Mouse (Mus musculus): ENCODE data around the gene Gm20605.

Gene Gm20605

DNA sequence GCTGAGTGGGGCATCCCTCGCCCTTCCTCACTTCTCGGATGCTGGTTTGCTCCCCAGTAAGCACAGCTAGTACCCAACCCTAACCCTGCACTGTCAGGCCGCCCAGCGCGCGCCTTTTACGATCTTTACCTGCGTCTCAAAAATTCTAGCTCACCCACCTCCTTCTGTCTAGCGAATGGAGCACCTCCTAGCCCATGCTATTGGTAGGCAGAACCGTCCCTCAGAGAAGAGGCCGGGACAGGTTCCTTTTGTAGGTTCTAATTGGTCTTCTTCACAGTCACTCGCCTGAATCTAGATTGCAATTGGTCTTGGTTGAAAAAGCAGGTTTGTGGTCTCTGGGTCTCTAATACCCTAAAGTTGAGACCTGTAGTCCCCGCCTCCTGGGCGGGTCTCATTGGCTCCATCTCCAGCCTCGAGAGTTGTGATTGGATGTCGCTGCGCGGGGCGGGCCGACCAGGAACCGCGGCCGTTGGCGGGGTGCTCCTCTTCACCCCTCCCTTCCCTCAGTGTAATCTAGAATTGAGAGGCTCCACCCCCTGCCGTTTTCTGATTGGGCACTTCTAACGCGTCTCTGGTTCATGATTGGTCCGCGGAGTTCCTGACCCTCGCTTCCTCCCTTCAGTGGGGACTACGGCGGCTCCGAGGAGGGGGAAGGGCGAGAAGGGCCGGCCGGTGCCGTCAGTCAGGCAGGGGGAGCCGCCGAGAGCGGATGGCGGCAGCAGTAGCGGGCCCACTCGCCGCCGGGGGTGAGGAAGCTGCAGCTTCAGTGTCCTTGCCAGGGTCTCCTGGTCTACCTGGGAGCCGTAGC lies at the start of gene Gm20605, which contains the start of the genes Fbxo24 and Lrch4:
Gm20605 (plus strand) TSS at position 678 of the 808 bp plus-strand sequence.
Fbxo24 (minus strand) TSS at position 505 of the 808 bp plus-strand sequence.
Lrch4 (plus strand) TSS at position 624 of the 808 bp plus-strand sequence.
- DNase-seq = peak; percentile 99 to 100

DNA sequence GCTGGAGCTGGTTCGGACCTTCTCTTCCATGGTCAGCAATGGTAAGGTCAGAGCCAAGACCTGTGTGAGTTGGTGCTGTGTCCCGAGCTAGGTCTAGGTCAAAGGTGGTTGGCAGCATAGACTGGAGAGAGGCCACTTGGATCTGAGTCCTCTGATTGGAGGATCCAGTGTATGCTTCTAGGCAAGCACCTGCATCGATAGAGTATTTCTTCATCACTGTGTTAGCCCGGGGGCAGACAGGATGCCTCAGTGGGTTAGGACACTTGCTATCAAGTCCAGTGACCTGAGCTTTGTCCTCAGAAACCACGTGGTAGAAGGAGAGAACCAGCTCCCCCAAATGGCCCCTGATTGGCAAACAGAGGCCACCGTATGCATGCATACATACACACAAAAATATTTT lies 48.7 kb upstream of the Gm20605 start:
- DNase-seq = no peak

DNA sequence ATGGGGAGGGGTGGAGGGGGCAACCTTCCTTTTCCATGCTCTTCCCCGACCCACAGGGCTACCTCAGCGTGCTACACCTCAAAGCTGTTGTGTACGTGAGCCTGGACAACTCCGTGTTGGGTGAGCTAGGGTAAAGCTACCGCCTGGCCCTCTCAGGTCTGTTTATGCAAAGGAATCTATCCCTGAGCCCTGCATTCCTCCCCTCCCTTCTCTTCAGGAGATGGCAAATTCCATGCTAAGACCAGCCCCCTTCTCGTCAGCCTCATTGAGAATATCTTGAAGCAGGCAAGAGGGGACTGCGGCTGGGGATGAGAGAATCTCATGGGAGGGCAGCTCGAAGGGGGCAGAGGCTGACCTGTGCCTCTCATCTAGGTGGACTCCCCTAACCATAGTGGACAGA lies 46.3 kb upstream of the Gm20605 start:
- peak in 1 of 2 experiments; percentile 16 for DNase-seq

DNA sequence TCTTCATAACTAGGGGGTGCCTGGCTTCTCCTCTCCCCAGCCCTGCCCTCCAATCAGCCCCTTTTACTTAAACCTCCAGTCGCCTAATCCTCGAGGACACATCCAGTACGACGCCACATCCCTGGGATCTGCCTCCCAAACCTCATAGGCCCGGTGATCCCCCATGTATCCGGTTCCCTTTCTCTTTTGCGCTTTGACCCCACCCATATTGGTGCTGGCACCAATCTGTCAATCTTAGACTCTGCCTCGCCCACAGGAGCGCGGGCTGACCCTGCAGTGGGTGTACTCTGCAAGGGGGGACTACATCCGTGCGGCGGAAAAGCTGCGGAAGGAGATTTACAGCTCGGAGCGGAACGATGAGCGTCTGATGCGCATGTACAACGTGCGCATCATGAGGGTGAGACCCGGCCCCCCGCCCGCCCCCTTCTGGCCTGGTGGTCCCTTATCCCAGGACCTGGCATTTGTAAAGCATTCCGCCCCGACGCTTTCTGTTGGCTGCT lies 45.3 kb upstream of the Gm20605 start:
- DNase-seq = peak; percentile 46 to 72

DNA sequence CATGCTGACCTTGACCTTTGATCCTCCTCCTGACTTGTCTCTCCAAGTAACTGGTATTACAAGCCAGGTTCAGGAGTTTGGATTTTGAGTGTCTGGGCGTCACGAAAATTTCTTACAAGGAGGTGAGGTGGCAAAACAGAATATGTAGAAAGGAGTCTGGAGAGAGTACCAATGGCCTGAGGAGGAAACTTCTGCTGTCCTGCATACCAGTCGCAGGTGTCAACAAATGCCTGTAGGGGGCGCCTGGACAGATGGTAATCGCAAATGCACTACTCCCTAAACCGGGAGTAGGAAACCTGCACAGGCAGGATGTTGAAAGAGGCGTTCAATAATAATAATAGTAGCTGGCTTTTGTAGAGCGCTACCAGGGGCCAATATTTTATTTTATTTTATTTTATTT lies 44.0 kb upstream of the Gm20605 start:
- DNase-seq = peak; percentile 70 to 79

DNA sequence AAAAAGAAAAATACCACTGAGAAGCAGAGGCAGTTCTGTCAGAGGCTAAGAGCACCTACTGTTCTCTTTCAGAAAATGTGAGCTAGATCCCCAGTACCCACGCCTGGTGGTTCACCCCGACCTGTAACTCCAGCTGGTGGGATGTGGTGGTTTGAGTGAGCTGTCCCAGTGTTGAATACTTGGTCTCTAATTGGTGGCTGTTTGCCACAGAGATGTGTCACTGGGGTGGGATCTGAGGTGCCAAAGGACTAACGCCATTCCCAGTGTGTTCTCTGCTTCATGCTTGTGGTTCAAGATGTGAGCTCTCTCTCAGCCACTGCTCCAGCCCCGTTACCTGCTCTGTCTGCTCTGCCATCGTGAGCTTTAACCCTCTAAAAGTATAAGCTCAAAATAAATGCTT lies 38.5 kb upstream of the Gm20605 start:
- no peak for DNase-seq

DNA sequence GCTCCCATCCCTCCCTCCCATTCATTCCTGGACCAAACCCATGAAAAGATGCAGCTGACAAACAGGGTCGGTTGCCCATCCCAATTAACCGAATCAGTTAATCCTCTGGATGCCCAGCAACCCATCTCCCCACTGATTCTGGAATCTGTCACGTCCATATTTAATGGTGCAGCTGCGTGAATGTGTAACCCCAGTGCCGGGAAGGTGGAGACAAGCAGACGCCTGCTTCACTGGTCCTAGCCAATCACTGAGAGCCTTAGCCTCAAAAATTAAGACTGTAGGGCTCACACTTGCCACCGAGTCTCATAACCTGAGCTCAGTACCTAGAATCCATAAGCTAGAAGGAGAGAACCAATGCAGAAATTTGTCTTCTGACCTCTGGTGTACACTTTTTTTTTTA lies 33.1 kb upstream of the Gm20605 start:
- no peak for DNase-seq

DNA sequence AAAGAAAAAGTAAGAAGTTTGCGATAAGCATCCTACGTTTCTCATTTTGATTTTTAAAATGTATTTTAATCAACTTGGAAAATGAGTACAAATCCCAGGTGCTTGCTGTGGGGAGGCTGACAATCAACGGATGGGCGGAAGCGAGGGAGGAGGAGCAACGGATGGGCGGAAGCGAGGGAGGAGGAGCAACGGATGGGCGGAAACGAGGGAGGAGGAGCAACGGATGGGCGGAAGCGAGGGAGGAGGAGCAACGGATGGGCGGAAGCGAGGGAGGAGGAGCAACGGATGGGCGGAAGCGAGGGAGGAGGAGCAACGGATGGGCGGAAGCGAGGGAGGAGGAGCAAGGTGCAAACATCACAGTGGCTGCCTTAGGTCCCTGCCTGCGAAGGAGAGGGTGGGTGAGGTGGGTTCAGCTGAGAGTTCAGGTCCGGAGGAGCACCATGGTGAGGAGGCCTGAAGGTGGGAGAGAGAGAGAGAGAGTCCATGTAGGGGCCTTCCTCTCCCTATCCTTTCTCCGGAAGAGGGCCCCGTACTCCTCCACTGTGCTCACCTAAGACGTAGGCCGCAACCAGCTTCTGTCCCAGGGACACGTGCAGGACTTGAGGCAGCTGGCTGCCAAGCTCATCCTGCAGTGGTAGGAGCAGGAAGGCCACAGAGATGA lies 32.2 kb upstream of the Gm20605 start:
- peak in 1 of 2 experiments; percentile 45 for DNase-seq

DNA sequence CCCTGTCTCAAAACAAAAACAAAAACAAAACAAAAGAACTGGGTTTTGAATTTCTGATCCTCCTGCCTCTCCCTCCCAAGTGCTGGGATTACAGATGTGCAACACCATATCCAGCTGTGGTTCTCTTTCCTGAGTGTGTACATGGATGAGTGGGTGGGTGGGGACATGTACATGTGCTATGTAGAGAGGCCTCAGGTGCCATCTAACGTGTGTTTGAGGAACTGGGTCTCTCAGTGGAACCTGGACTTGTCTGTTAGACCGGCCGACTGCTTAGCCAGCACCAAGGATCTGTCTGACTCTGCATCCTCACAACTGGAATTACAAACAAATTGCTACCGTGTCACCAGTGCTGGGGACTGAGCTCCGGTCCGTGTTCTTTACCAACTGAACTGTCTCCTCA lies 31.4 kb upstream of the Gm20605 start:
- DNase-seq = no peak

DNA sequence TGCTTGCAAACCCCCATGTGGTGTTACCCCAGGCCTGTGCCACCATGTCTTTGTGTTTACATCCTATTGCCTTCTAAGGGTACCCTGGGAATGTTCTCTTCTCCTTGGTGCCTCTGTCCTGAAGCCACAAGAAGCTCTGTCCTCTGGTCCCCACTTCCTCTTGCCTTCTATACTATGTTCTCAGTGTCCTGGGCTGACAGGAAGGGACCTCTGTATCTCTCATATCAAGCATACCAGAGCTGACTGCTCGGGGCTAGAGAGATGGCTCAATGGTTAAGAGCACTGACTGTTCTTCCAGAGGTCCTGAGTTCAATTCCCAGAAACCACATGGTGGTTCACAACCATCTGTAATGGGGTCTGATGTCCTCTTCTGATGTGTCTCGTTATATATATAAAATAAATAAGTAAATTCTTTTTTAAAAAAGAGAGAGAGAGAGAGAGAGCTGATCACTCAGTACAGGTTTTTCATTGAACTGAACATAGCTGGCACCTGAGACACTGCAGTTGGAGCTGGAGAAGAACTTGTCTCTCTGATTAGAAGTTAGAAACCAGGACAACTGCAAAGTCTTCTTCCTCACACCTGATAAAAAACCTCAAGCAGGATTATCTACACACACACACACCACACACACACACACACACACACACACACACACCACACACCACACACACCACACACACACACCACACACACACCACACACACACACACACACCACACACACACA lies 30.7 kb upstream of the Gm20605 start:
- no peak for DNase-seq

DNA sequence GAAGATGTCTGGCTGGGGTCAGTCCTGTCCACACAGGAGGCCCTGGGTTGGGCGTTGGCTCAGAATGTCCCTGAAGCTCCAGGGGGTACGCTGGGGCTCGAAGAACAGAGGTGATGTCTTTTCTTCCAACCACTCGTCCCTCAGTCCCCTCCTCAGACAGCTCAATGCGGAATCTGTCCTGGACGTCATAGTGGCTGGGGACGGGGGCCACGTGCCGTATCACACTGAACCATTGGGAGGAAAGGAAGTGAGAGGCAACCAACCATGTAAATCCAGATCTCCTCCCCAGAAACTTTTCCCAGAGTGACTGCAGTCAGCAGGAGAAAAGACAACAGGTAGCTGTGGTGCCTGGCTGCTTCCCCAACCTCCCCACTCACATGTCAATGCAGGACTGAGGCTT lies 29.4 kb upstream of the Gm20605 start:
- DNase-seq = no peak

DNA sequence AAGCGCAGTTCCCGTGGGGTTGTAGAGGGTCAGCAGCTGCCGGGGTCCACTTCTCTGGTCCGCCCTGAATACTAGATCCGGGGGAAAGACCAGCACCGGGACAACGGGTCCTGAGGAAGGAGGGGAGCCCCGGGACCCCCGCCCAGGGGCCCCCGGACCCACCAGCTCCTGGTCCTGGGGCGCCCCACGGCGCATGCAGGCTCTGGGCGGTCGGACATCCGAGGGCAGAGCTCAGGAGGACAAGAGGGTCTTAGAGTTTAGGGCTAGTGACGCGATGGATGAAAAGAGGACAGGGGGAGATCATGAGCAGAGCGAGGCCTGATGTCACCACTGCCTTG lies 28.7 kb upstream of the Gm20605 start:
- no peak for DNase-seq

DNA sequence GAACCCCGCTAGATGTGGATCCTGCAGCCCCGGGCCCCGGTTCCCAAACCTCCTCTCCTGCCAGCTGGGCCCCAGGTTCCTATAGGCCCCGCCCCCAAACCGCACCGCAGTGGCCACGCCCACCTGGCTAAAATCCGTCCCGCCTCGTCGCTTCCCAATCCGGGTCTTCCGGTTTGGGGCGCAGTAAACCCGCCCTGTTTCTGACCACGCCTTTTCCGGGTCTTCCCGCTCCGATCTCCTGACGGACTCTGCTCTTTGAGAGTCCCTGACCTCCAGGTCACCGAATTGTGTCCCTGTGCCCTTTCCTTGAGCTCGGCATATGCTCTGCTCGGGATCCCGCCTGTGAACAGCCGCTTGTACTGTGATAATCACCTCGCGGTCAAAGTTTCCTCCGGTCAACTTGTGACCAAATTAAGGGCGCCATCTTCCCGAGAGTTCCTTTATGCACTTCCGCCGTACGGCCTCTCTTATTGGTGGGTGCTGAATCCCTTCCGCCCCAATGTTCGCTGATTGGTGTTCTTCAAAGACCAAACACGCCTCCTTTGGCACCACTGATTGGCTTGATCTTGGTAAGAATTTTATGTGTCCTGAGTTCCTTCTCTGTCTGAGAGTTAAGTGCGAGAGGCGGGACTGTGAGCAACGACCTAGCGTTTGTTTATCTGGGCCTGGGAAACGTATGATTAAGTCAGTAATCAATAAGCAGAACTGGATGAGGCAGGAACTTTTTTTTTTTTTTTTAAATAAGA lies 28.2 kb upstream of the Gm20605 start, which contains the start of gene Mospd3:
Mospd3 (minus strand) TSS at position 440 of the 746 bp plus-strand sequence.
- DNase-seq = peak; percentile 96 to 97

DNA sequence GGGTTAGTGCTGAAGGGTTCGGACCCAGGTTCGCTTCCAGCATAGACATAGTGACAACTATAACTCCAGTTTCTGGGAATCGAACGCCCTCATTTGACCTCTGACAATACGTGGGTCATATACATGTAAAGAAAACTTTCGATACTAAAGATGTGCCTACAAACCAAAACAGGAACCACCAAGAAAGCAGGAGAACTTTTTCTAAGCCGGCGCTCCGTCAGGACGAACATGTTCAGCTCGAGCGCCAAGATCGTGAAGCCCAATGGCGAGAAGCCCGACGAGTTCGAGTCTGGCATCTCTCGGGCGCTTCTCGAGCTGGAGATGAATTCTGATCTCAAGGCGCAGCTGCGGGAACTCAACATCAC lies 27.6 kb upstream of the Gm20605 start:
- peak in 1 of 2 experiments; percentile 46 for DNase-seq

DNA sequence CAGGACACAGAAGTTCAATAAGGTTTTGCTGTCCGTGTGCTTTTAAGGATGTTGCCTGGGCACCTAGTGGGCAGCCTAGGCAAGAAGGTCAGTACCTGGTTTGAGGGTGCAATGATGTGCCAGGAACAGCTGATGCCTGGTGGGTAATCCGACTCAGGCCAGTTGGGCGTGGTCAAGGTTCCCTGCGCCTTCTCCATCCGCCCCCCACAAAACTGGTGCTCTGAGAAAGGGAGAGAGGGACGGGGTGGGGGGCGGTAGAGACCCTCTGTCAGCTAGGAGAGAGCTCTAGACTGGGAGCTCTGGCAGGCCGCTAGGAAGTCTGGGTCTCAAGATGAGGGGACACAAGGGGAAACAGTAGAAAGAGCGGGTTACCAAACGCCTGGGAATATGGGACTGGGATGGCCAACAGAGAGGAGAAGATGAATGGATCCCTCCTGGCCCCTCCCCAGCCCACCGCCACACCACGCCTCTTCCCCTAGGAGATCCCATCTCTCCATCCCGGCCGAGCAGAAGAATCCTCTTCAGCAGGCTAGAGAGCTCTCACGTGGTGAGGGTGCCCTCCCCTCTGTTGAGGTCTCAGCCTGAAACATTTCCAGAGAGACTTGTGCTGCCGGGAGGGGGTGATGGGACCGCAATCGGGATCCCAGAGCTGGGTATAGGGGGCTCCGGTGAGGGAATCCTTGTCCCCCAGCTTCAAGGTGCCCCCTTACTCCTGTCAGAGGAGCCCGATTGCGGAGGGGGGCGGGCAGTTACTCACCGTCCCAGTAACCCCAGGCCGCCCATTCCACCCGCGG lies 20.9 kb upstream of the Gm20605 start:
- no peak for DNase-seq

DNA sequence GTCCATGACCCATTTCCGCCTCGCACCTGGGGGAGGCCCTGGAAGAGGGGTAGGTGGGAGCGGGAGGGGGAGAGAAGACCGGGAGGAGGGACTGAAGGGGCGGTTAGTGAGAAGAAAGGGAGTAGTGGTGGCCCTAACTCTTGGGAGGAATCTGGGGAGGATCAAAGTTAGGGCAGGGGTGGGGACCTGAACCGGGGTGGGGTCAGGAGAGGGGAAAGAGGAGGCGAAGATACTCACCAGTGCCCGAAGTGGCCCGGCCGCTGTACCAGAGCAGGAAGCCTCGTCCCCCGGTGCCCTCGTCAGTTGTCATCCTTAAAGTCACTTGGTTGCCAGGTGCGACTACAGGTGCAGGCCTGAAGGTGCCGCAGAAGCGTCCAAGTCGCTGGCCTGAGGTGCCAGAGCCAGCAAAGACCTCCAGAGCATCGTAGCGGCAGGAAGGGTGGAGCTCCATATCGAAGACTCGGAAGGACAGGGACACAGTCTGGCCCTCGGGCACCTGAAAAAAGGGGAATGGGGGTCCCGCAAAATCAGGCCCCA lies 20.3 kb upstream of the Gm20605 start:
- peak in 1 of 2 experiments; percentile 47 for DNase-seq

DNA sequence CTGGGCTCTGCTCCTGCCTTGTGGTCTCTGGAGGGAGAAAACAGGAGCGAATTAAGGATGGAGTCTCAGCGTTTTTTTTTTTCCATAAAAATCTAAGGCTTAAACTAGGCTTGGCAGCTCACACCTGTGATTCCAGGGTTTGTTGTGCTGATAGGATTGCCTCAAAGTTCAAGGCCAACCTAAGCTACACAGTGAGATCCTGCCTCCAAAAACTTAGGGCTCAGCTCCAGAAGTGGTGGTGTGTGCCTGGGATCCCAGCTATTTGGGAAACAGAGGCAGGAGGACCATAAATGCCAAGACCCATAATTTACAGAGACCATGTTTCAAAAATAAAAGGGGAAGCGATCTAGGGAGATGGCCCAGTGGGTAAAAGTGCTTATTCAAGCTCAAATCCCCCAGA lies 19.7 kb upstream of the Gm20605 start:
- DNase-seq = no peak

DNA sequence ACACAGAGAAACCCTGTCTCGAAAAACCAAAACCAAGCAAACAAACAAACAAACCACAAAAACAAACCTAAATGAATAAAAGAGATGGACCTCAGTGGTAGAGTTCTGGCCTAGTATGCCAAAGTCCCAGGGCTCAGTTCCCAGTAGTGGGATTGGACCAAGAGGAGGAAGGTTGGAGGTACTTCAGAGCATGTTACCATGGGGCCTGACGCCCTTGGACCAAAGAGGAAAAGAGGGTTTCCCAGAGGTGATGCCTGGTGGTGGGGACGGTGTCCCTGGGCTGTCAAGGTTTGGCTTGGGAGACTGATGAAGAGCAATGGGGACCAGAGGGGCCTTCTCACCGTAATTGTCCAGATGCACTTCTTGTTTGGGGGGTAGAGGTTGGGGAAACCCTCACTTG lies 18.9 kb upstream of the Gm20605 start:
- DNase-seq = no peak

DNA sequence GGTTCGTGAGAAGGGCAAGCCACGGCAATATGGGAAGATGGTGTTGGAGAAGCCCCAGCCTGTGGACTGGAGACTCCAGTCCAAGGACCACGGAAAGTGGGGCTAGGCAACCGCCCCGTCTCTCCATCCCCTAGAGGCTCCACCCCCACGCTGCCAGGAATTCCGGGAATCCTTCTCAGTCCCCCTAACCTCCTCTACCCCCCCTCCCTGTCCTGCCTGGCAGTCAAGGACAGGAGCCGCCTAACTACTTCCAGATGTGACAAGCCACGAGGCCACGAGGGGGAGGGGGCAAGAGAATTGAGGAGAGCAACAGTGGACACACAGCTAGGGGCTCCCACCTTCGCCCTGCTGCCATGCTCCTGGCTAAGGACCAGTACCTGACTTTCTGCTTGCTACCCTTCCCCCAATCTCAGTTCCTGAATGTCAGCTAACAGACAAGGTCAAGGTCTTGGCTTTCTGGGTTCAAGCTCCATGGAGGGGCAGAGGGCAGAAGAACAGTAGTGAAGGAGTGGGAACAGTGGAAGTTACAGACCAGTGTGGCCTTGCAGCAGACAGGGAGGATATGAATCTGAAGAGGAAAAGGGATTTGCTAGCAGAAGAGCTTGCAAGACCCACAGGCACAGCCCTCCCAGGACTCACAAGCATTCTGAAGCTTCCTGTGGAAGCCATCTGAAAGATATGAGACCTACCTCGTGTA lies 18.3 kb upstream of the Gm20605 start:
- peak; percentile 78 to 88 for DNase-seq

DNA sequence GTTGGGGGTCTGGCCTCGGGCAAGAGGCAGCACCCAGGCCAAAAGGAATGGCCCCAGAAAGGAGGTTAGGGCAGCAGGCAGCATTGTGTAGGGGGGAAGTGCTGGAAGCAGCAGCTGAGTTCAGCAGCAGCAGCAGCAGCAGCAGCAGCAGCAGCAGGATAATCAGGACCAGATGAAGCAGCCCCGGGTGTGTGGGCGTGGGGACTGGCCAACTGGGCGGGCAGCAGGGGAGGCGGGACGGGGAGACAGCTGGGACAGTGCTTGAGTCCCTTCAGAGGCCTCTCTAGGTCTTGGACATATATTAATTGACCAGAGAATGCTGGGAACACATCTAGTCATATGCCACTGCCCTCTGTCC lies 17.8 kb upstream of the Gm20605 start:
- DNase-seq = peak; percentile 70 to 88

DNA sequence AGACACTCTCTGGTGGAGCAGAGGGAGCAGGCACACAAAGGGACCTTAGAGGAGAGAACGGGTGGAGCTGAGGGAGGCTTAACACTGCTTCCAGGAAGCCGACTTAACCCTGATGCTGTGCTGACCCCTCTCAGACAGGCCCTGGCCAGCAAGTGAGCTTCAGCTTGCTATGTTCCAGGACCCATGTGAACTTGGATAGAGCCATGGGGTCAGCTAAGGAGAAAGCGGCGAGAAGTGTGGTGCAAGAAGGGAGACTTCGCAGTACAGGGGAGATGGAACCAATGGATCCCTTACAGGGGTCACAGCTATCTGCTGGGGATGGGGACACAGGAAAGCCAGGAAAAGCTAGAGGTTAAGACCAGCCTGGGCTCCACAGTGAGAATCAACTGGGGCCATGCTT lies 15.9 kb upstream of the Gm20605 start:
- no peak for DNase-seq

Data from lung, postnatal 4 days (tissue).